Mouse (Mus musculus): Measurements from ENCODE around the gene Tma7. TPM values are rescaled to one million over a fixed set of nuclear protein-coding genes. Genes with fewer than 3 reads are reported as not detected.
A peak's percentile ranks its signal among the peaks of the same experiment; 100 is the strongest.

Tma7 gene
- 100 to 1,000 TPM; 726 to 879 TPM for polyA plus RNA-seq (2017; shearing (Covaris generic))

DNA sequence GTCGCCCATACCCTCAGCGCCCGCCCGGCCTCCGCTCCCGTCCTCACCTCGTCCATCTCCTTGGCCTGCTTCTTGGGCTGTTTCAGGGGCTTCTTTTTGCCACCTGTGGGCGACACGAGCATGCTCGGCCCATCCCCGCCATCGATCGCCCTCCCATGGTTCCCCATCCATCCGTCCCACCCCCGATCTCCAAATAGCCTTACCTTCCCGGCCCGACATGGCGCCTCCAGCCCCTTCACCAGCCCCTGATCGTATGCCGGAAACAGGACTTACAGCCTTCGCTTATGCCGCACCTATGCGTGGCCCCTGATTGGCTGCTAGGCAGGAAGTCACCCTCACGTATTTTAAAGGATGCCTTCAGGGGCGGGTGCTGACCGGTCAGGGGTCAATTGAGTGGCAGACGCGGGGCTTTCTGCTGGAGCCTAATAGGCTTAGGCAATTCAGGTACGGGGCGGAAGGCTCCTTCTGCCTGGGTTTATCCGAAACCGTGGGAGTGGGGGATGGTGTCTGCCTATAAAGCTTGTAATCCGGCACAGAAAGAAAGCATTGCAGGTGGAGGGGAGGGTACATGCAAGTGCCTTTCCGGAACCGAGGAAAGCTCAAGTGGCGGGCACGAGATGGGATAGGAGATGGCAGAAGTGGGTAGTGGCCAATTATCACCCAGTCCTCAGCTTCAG lies at the start of gene Tma7, which contains the start of gene Ccdc51:
Gene Tma7 (minus strand): TSS at position 464 of the 677 bp plus-strand sequence.
Gene Ccdc51 (plus strand): TSS at position 370 of the 677 bp plus-strand sequence.
- peak; percentile 99 for ATAC-seq

DNA sequence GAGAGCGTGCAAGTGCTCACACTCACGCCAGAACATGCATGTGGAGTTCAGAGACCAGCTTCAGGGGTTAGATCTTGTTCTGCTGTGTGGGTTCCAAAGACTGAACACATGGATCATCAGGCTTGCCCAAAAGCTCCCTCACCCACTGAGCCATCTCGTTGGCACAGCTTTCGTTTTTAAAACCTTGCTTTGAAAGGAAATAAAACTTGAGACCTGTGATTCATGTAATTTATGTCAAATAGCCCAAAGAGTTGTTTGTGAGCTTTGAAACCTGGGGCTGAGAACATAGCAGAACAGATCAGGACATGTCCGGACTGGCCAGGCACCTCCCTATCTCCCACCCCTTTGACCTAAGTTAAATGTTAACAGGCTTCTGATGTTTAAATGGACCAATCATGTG lies 47.7 kb upstream of the Tma7 start:
- no peak for ATAC-seq

DNA sequence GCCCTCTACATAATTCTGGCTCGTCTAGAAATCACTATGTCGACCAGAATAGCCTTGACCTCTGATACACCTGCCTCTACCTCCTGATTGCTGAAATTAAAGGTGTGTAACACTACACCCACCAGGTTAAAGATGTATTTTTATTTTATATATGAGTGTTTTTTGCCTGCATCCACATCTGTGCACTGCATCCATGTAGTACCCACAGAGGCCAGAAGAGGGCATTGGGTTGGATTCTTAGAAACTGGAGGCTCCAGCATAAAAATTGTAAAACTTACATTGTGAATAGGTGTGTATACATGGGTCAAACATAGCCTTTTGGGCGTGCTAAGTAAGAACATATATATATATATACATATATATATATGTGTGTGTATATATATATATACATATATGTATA lies 45.8 kb upstream of the Tma7 start:
- no peak for ATAC-seq

DNA sequence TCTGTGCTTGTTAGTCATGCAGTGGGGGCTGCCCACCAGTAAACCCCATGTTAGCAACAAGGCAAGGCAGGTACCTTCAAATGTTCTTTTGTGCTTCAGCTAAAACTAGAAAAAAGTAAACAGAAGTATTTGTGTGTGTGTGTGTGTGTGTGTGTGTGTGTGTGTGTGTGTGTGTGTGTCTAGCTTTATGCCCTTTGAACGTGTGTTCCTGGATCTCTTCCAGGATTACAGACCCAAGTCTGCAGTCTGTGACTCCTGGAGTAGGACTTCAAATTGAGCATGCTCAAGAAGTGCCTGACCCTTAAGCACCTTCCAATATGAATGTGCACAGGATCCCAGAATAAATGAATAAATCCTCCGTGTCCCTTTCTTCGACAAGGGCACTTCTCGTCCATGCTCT lies 44.7 kb upstream of the Tma7 start:
- no peak for ATAC-seq

DNA sequence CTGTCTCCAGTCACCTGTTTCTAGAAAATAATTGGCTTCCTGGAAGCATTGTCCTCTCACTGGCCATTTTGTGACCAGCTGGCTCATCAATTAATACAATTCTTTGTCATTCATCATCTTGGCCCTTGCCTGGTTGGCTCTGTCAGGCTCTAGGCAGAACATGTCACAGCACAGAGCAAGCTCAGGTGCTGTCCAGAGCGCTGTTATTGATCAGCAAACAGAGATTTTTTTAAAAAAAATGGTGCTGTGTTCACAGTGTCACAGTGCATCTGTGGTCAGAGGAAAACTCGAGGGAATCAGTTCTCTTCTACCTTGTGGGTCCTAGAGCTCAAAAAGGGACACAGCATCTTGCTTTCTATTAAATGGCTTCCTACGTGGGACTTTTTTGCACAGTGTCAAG lies 43.1 kb upstream of the Tma7 start:
- no peak for ATAC-seq

DNA sequence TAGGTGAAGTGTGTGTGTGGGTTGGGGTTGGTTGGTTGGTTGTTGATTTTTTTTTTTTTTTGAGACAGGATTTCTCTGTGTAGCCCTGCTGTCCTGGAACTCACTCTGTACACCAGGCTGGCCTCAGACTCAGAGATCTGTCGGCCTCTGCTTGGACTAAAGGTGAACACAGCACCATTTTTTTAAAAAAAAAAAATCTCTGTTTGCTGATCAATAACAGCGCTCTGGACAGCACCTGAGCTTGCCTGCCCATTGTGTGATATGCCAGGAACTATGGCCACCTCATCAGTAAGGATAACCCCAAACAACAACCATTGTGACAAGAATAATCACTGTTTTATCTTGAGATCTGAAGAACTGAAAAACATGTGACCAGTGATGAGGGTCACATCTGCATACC lies 42.7 kb upstream of the Tma7 start:
- ATAC-seq: no peak

DNA sequence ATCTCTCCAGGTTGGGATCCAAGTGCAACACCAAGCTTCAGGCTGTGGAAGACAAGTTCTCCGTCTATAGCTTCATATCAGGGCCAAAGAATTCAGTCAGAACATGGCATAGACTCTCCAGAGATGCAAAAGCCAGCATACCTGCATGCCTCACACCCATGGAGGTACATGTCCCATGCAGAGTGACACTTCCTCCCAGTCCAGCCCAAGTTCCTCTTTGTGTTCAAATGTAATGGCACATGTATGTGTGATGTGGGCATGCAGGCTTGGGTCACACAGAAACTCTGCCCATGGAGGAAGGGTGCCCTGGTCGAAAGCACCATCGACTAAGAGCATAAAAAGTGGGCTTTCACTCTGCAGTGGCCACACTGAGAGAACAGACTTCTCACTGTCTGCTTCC lies 41.8 kb upstream of the Tma7 start:
- no peak for ATAC-seq

DNA sequence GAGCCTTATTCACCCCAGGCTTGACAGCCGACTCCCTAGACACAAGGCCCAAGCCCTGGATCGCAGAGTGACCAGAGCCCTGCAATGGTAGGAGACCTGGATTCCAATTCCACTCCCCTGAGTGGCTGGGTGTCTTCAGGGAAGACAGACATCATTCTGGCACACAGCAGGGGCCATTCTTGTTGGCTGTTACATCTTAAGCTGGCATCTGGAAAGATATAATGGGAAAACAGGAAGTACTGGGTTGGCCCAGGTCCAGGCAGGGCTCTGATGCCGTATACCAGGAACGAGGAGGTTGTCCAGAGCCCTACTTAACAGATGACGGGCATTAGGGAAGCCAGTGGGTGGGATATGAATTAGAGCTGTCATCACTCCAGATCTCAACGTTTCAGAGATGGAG lies 40.9 kb upstream of the Tma7 start:
- ATAC-seq: no peak

DNA sequence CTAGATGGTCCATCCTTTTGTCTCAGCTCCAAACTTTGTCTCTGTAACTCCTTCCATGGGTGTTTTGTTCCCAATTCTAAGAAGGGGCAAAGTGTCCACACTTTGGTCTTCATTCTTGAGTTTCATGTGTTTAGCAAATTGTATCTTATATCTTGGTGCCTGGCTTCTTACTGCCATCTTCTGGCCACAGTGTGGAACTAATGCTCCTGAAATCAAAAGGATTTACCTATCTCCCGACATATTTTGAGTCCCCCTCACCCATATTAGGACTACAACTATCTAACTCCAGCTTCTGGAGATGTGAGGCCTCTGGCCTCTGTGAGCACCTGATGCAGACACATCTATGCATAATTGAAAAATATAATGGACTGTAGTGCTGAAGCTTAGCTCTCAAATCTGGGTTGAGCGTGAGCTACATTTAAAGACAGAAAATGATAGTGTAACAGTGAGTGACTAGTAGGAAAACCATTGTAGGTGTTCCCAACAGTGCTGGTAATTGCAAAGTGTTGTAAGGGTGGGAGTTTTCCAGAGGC lies 40.2 kb upstream of the Tma7 start:
- ATAC-seq: no peak

DNA sequence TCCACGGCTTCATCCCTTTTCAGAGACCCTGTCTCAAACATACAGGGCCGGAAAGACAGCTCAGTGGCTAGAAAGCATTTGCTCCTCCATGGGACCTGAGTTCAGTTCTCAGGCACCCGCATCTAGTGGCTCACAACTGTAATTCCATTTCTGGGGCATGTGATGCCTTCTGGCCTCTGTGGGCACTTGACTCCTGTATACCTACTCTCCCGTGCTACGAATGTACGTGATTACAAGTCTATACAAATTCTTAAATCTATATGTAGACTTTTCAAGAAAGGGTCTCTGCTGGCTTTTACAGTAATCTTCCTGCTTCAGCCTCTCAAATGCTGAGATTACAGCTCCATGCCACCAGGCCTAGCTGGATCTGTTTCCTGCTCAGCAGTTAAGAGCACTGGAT lies 38.6 kb upstream of the Tma7 start:
- ATAC-seq: no peak

DNA sequence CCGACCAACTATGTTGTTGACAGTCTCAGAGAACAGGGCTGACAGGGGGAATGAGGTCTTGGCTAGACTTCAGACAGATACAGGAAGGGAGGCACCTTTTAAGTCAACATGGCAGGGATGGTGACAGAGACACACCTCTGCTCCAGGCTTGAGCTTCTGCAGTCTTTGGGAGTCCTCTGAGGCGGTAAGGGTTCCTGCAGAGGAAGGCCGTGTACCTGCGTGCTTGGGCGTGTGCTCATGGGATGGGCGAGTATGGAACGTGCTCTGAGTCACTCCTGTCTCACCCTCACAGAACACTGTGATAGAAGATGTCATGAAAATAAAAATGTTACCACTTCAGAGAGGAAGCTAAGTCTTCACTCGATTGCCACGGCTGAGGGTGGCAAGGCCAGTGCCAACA lies 37.2 kb upstream of the Tma7 start:
- ATAC-seq: no peak

DNA sequence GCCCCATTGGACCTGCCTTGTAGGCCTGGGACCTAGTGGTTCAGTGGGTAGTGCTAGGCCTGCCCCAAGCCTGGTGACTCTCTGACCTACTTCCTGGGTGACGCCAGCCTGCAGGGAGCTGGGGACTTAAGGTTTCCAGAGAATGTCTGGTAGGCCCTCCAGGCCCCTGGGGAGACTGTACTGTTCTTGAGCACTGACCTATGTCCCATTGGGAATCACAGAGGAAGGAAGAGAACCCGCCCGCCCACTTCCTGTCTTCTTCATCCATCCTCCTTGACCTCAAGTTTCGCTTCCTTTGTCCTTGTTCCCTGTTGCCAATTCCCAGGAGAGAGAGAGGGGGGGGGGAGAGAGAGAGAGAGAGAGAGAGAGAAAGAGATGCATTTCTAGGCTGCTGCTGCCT lies 35.7 kb upstream of the Tma7 start:
- ATAC-seq: no peak

DNA sequence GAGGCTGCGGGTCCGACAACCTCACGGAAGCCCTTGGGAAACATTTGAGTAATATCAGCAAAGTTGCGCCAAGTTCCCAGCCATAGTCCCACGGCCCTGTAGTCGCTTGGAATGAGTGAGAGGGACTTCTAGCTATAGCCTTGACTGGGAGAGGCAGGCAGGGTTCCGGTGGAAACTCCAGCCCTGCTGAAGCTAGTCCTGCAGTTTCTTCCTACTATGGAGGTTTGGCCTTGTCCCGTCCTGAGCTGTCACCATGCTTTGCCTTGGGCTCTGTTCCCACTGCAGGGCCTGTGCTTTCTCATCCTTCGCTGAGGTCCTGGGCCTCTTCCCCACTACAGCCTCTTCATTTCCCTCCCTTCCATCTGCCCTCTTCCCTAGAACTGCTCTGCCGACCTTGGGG lies 33.8 kb upstream of the Tma7 start:
- ATAC-seq: no peak

DNA sequence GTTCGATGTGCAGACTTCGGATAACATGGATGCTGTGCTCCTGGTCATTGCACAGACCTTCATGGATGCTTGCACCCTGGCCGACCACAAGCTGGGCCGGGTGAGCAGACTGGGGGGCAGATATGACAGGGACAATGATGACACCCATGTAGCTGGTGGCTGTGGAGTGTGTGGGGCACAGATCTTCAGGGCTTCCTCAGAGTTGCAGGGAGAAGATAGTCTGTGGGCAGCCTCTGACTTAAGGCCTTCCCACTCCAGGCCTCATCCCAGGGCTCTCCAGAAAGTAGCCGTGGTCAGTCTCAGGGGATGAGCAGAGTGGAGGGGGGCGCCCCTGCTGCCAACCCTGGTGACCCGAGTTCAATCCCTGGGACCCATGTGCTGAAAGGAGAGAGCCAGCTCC lies 32.5 kb upstream of the Tma7 start:
- ATAC-seq: no peak

DNA sequence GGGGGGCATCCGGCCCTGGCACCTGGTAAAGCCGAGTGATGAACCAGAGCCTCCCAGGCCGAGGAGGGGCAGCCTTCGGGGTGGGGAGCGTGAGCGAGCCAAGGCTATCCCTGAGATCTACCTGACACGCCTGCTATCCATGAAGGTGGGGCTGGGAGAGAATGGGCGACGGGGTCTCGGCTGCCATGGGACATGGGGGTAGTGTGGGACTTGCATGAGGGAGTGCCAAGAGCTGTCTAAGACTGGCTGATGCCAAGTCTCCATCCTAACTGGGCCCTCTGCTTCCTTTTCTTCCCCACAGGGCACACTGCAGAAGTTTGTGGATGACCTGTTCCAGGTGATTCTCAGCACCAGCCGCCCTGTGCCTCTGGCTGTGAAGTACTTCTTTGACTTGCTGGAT lies 31.9 kb upstream of the Tma7 start:
- no peak for ATAC-seq

DNA sequence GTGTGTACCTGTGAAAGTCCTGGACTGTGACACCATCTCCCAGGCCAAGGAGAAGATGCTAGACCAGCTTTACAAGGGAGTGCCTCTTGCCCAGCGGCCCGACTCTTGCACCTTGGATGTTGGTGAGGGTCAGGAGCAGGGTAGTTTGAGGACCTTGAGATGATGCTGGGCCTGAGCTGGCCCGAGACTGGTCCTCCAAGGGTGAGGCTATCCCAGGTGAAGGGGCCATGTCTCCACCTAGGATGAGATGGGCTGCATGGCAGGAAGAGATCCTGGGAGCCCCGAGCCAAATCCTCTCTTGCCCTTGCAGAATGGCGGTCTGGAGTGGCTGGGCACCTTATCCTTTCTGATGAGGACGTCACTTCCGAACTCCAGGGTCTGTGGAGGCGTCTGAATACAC lies 30.9 kb upstream of the Tma7 start:
- ATAC-seq: no peak

DNA sequence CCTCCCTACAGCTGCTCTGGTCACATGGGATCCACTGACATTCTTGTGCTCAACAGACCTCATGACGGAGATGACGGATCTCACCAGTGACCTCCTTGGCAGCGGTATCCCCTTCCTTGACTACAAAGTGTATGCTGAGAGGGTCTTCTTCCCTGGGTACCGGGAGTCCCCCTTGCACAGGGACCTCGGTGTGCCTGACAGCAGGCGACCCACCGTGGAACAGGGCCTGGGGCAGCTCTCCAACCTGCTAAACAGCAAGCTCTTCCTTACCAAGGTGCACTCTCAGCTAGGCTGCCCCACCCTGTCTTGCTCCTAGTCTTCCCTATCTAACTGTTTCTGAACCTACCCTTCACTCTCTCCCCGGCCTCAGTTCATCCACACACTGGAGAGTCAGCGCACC lies 29.2 kb upstream of the Tma7 start:
- no peak for ATAC-seq

DNA sequence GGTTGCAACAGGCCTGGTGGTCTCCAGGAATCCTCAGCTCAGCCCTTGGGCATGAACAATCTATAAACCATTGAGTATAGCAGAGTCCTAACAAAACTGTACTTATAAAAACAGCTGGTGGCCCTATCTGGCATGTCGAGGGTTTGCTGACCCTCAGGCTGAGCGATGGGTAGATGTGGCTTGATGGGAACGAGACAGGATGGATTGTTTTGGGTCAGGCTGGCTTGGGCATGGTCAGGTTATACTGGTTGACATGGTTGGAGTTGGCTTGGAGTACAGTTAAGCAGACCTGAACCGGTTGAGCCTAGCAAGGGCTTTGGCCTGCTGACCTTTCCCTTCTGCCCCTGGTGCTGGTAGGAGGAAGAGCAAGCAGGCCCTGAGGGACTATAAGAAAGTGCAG lies 28.7 kb upstream of the Tma7 start:
- no peak for ATAC-seq

DNA sequence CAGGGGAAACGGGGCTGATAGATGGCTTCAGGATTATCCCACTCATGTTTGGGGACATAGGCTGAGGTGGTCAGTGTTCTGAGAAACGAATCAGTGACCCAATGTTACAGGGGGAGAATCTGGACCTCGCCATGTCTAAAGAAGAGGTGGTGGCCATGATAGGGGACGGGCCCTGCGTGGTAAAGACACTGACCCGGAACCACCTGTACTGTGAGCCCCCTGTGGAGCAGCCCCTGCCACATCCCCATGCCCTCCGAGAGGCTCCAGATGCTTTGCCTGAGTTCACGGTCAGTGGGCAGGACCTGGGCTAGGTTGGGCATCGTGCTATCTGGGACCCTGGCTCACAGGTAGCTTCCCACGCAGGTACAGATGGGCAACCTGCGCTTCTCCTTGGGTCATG lies 27.9 kb upstream of the Tma7 start:
- no peak for ATAC-seq

DNA sequence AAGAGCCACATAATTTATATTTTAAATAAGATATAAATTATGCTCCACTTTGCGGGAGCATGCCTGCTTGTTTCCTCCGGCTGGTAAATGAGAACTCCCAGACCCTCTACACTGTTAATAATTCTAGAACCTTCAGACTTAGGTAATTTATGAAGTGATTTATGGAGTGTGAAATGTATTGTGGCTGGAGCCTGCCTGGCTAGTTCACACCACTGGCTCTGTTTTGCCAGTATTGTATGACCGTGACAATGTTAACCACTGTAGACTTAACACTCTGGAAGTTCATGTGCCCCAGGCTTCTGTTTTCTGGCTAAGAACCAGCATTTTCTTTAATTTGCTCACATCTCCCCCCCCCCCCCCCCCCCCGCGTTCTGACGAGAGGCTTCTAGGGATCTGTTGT lies 25.0 kb upstream of the Tma7 start:
- no peak for ATAC-seq

DNA sequence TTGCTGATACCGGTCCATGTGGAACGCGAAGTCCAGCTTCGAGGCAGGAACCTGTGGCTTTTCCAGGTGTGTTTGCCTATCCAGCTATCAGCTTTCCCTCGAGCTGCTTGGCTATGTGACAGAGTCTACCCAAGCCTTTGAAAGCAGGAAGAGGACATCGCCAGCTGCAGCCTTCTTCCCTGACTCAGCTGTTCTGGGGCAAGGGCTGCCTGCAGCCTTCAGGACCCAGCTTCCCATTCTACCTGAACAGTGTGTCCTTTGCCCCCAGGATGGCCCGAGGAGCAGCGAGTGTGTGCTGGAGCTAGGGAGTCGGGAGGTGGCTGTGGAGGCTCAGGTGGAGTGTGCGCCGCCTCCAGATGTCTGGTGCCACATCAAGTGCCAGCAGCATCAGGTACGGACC lies 23.3 kb upstream of the Tma7 start:
- no peak for ATAC-seq

DNA sequence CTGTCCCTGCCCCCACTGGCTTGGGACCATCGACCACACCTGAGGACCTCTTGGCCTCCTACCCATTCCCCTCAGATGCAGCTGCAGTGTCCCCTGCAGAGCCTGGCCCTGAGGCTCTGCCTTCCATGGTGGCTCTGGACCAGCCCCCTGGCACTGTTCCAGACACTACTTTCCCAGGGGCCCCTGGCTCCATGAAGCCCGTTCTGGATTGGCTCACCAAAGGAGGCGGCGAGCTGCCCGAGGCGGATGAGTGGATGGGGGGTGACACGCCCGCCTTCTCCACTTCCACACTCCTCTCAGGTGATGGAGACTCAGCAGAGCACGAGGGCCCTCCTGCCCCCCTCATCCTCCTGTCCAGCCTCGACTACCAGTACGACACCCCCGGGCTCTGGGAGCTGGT lies 22.6 kb upstream of the Tma7 start:
- no peak for ATAC-seq

DNA sequence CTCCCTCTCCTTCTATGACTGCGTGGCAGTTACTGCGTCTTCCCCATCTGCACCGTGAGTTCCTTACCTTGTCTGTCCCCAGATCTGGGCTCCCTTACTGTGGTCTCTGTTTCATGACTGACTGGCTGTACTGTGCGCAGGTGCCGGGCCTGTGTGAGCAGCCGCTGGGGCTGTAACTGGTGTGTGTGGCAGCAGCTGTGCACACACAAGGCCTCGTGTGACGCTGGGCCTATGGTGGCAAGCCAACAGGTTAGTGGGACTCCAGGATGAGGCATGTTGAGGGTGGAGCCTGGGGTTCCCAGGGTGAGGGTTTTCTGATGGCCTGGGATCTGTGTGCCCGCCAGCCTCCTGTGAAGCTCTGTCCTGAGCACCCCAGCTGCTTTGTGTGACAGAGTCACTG lies 21.7 kb upstream of the Tma7 start:
- no peak for ATAC-seq

DNA sequence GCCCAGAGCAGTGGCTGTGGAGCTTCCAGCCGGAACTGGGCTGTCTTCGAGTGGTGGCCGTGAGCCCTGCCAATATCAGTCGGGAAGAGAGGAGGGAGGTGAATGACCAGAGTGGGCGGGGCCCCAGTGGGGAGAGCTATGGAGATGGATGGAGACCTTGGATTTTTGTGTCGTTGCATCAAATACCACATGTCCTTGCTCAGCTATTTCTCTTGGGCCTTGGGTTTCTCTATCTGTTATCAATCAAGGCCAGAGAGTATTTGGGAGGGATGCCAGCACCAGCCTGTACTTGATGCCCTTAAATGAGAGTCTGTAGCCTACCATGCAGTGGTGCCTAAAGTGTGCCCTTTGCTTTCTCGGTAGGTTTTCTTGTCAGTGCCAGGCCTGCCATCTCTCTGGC lies 20.9 kb upstream of the Tma7 start:
- no peak for ATAC-seq

DNA sequence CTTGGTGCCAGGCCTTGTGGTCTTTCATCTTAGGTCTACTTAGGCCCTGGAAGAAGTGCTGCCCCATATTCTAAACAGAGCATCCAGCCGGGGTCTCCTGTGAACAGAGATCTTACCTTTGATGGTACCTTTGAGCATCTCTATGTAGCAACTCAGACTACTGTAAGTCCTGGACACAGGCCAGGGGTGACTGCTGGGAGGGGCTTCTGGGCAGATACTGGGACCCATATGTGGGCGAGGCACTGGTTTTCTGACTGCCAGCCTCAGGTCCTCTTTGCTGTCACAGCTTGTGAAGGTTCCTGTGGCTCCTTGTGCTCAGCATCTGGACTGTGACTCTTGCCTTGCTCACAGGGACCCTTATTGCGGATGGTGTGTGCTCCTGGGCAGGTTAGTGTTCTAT lies 20.2 kb upstream of the Tma7 start:
- ATAC-seq: no peak

Measured in activated CD4-positive, CD25-positive, alpha-beta regulatory T cell, adult 4 months (primary cell).